Mouse (Mus musculus): ENCODE data around the gene Methig1. TPM values are rescaled to one million over a fixed set of nuclear protein-coding genes. Genes with fewer than 3 reads are reported as not detected.

The Methig1 gene
- polyA plus RNA-seq, 1 experiment from 2014 or later, result 0.60 TPM

GRCm38 (mm10) chr15:100429959-100430565, 77.1 kb downstream of the Methig1 start:
- WGBS, result 55% methylated on average over 11 of the region's 11 CpGs

GRCm38 (mm10) chr15:100433234-100433633, 80.3 kb downstream of the Methig1 start:
- H3K9ac ChIP-seq (replicated peaks; ENCODE audit: low read length), result no peak overlapping the region
- no peak for ATAC-seq (ENCODE audit: low FRiP score, low TSS enrichment)
- H3K9me3 ChIP-seq (ENCODE audit: low read length), result no peaks in the 10 kb centered on the region
- no peaks in the 10 kb centered on the region for H3K4me1 ChIP-seq (ENCODE audit: insufficient read depth, low read length)
- H3K4me2 ChIP-seq (replicated peaks; ENCODE audit: low read depth, low read length), result no peak overlapping the region
- H3K4me3 ChIP-seq (ENCODE audit: low read length), result no peak overlapping the region
- H3K27ac ChIP-seq (ENCODE audit: low read length), result no peak overlapping the region
- H3K27me3 ChIP-seq (ENCODE audit: insufficient read depth, low read length), result no peaks in the 10 kb centered on the region
- no peaks in the 10 kb centered on the region for H3K36me3 ChIP-seq (ENCODE audit: insufficient read depth, low read length)
- WGBS, result 65% methylated on average over 4 of the region's 4 CpGs

More at GRCm38 (mm10) chr15:100429959-100430565, 77.1 kb downstream of the Methig1 start:
- H3K4me1 ChIP-seq (ENCODE audit: insufficient read depth, low read length), result no peaks in the 10 kb centered on the region
- no peaks in the 10 kb centered on the region for H3K9me3 ChIP-seq (ENCODE audit: low read length)
- H3K9ac ChIP-seq (replicated peaks; ENCODE audit: low read length), result peak overlapping the region; percentile 26; the same call in 1 of the 2 replicates
- H3K4me2 ChIP-seq (replicated peaks; ENCODE audit: low read depth, low read length), result no peak overlapping the region
- ATAC-seq (ENCODE audit: low FRiP score, low TSS enrichment), result peak; percentile 54; the same call in 1 of the 2 replicates
- H3K4me3 ChIP-seq (ENCODE audit: low read length), result no peak overlapping the region
- no peak overlapping the region for H3K27ac ChIP-seq (ENCODE audit: low read length)
- H3K27me3 ChIP-seq (ENCODE audit: insufficient read depth, low read length), result peaks cover 4% of the 10 kb centered on the region; the same call in 1 of the 2 replicates
- H3K36me3 ChIP-seq (ENCODE audit: insufficient read depth, low read length), result no peaks in the 10 kb centered on the region

Other genes starting within 250 kb of the Methig1 start
- 44.2 and 46.6 TPM in 2 replicates for gene Atf1, start 125.3 kb upstream of the Methig1 start, polyA plus RNA-seq (2015; fragmentation: Nextera tagmentation; extraction: Ambion mirVana)
- not detected in 2 replicates for gene Tmprss12, start 72.3 kb upstream of the Methig1 start, polyA plus RNA-seq (2015; fragmentation: Nextera tagmentation; extraction: Ambion mirVana)
- 15.5 and 19.0 TPM in 2 replicates for gene Mettl7a1, start 49.0 kb upstream of the Methig1 start, polyA plus RNA-seq (2015; fragmentation: Nextera tagmentation; extraction: Ambion mirVana)
- gene Mettl7a3, start 18.2 kb upstream of the Methig1 start, polyA plus RNA-seq (2015; fragmentation: Nextera tagmentation; extraction: Ambion mirVana), result 0.19 TPM in 1 of 2 replicates, not detected in the other
- 0.41 and 0.60 TPM in 2 replicates for gene Mettl7a2, start 51 bp downstream of the Methig1 start, polyA plus RNA-seq (2015; fragmentation: Nextera tagmentation; extraction: Ambion mirVana)
- 0.35 and 1.3 TPM in 2 replicates for gene Higd1c, start 11.4 kb downstream of the Methig1 start, polyA plus RNA-seq (2015; fragmentation: Nextera tagmentation; extraction: Ambion mirVana)
- gene Gm5475, start 69.0 kb downstream of the Methig1 start, polyA plus RNA-seq (2015; fragmentation: Nextera tagmentation; extraction: Ambion mirVana), result 0.19 and 0.22 TPM in 2 replicates
- gene Slc11a2, start 71.9 kb downstream of the Methig1 start, polyA plus RNA-seq (2015; fragmentation: Nextera tagmentation; extraction: Ambion mirVana), result 36.8 and 37.4 TPM in 2 replicates
- 31.8 and 33.1 TPM in 2 replicates for gene Letmd1, start 115.9 kb downstream of the Methig1 start, polyA plus RNA-seq (2015; fragmentation: Nextera tagmentation; extraction: Ambion mirVana)
- gene Csrnp2, start 142.3 kb downstream of the Methig1 start, polyA plus RNA-seq (2015; fragmentation: Nextera tagmentation; extraction: Ambion mirVana), result 15.3 and 16.4 TPM in 2 replicates
- 37.5 and 37.8 TPM in 2 replicates for gene Tfcp2, start 198.9 kb downstream of the Methig1 start, polyA plus RNA-seq (2015; fragmentation: Nextera tagmentation; extraction: Ambion mirVana)
- 10.1 and 10.2 TPM in 2 replicates for gene Pou6f1, start 246.8 kb downstream of the Methig1 start, polyA plus RNA-seq (2015; fragmentation: Nextera tagmentation; extraction: Ambion mirVana)